Mouse (Mus musculus): ENCODE measurements around the gene Ptprd.

GRCm38 (mm10) chr4:77662309-77662708, 549.5 kb downstream of the Ptprd start:
- TF ChIP-seq GATA1 (IDR thresholded peaks at IDR 0.05; ENCODE audit: borderline replicate concordance, low read length) (no peak), FLI1 (IDR thresholded peaks at IDR 0.05; ENCODE audit: low read length) (no peak)
